Mouse (Mus musculus): Measurements from ENCODE around the gene Hist1h4c.

Gene Hist1h4c

GRCm38 (mm10) chr13:23698300-23698693 is at the start of gene Hist1h4c:
Hist1h4c (minus strand) TSS chr13:23698454.
- peak; percentile 99 for DNase-seq (ENCODE audit: low spot score in 2 of 2)

GRCm38 (mm10) chr13:23747892-23748288 is 49.6 kb upstream of the Hist1h4c start:
- DNase-seq (ENCODE audit: low spot score in 2 of 2), result no peak

GRCm38 (mm10) chr13:23747081-23747891 is 49.0 kb upstream of the Hist1h4c start:
- DNase-seq (ENCODE audit: low spot score in 2 of 2), result no peak

GRCm38 (mm10) chr13:23746201-23747080 is 48.2 kb upstream of the Hist1h4c start, which contains the start of gene Hist1h2bb:
Hist1h2bb (plus strand) TSS chr13:23746734.
- peak; percentile 64 to 80 for DNase-seq (ENCODE audit: low spot score in 2 of 2)

GRCm38 (mm10) chr13:23745381-23746161 is 47.3 kb upstream of the Hist1h4c start, which contains the start of gene Hist1h3c:
Hist1h3c (minus strand) TSS chr13:23745602.
- DNase-seq (ENCODE audit: low spot score in 2 of 2), result peak; percentile 92 to 94

GRCm38 (mm10) chr13:23744421-23745380 is 46.4 kb upstream of the Hist1h4c start:
- DNase-seq (ENCODE audit: low spot score in 2 of 2), result no peak

GRCm38 (mm10) chr13:23743963-23744362 is 45.7 kb upstream of the Hist1h4c start:
- DNase-seq (ENCODE audit: low spot score in 2 of 2), result no peak

GRCm38 (mm10) chr13:23743215-23743614 is 45.0 kb upstream of the Hist1h4c start:
- no peak for DNase-seq (ENCODE audit: low spot score in 2 of 2)

- DNase-seq (ENCODE audit: low spot score in 2 of 2), result peak in 1 of 2 experiments; percentile 3
Measured at GRCm38 (mm10) chr13:23742007-23742406, 43.8 kb upstream of the Hist1h4c start.

GRCm38 (mm10) chr13:23740910-23741309 is 42.7 kb upstream of the Hist1h4c start:
- DNase-seq (ENCODE audit: low spot score in 2 of 2), result no peak

- DNase-seq (ENCODE audit: low spot score in 2 of 2), result no peak
Measured at GRCm38 (mm10) chr13:23740256-23740840, 42.1 kb upstream of the Hist1h4c start.

GRCm38 (mm10) chr13:23739922-23740252 is 41.6 kb upstream of the Hist1h4c start:
- no peak for DNase-seq (ENCODE audit: low spot score in 2 of 2)

- peak; percentile 97 to 98 for DNase-seq (ENCODE audit: low spot score in 2 of 2)
Measured at GRCm38 (mm10) chr13:23739069-23739921, 41.0 kb upstream of the Hist1h4c start.

- DNase-seq (ENCODE audit: low spot score in 2 of 2), result peak; percentile 93 to 94
Measured at GRCm38 (mm10) chr13:23738677-23739068, 40.4 kb upstream of the Hist1h4c start, which contains the start of gene Hist1h1c. Hist1h1c (plus strand) TSS chr13:23738808.

GRCm38 (mm10) chr13:23738041-23738440 is 39.8 kb upstream of the Hist1h4c start:
- no peak for DNase-seq (ENCODE audit: low spot score in 2 of 2)

- no peak for DNase-seq (ENCODE audit: low spot score in 2 of 2)
Measured at GRCm38 (mm10) chr13:23737091-23737490, 38.8 kb upstream of the Hist1h4c start.

GRCm38 (mm10) chr13:23732156-23732804 is 34.0 kb upstream of the Hist1h4c start:
- DNase-seq (ENCODE audit: low spot score in 2 of 2), result no peak

GRCm38 (mm10) chr13:23730479-23730878 is 32.2 kb upstream of the Hist1h4c start:
- no peak for DNase-seq (ENCODE audit: low spot score in 2 of 2)

- no peak for DNase-seq (ENCODE audit: low spot score in 2 of 2)
Measured at GRCm38 (mm10) chr13:23729706-23730105, 31.5 kb upstream of the Hist1h4c start.
